Mouse (Mus musculus) midbrain, embryonic 12.5 days (tissue): ENCODE data around the gene Hspb2. TPM values are rescaled to one million over a fixed set of nuclear protein-coding genes. Genes with fewer than 3 reads are reported as not detected.

ENCODE experiments used
- ATAC-seq: fragments of 200-750 bp; cut with Nextera tagmentation; 2 replicates; pipeline ENCODE4 v1.8.0; 2017; ENCODE audit warnings: low read depth, moderate TSS enrichment, moderate library complexity; ENCODE audit not compliant: low FRiP score
- H3K27ac ChIP-seq: fragments of 300-500 bp; sonication (generic); replicated peaks from 2 replicates; pipeline ENCODE4 v1.5.1; 2016; ENCODE audit warnings: mild to moderate bottlenecking
- H3K27me3 ChIP-seq: fragments of 300-500 bp; sonication (generic); 2 replicates; pipeline ENCODE4 v1.6.1; 2016; ENCODE audit warnings: mild to moderate bottlenecking
- H3K36me3 ChIP-seq: fragments of 300-500 bp; sonication (generic); 2 replicates; pipeline ENCODE4 v1.6.1; 2016
- H3K4me1 ChIP-seq: fragments of 300-500 bp; sonication (generic); 2 replicates; pipeline ENCODE4 v1.6.1; 2016
- H3K4me2 ChIP-seq: fragments of 300-500 bp; sonication (generic); replicated peaks from 2 replicates; pipeline ENCODE4 v1.6.1; 2016; ENCODE audit warnings: mild to moderate bottlenecking, moderate library complexity
- H3K4me3 ChIP-seq: fragments of 300-500 bp; sonication (generic); 2 replicates; pipeline ENCODE4 v1.5.1; 2016; ENCODE audit warnings: mild to moderate bottlenecking
- H3K9ac ChIP-seq: fragments of 300-500 bp; sonication (generic); replicated peaks from 2 replicates; pipeline ENCODE4 v1.6.1; 2016; ENCODE audit warnings: mild to moderate bottlenecking, moderate library complexity
- H3K9me3 ChIP-seq: fragments of 300-500 bp; sonication (generic); 2 replicates; pipeline ENCODE4 v1.6.1; 2016; ENCODE audit warnings: mild to moderate bottlenecking
- WGBS: fragments of 180-500 bp; shearing (Covaris S2); methylation state at CpG from one replicate; pipeline ENCODE4 v1.1.7; 2016; 5-methylcytosine and 5-hydroxymethylcytosine counted together
- polyA plus RNA-seq: library from polyadenylated mRNA; unstranded; fragments of >200 nt; fragmentation: Nextera tagmentation; extraction: Ambion mirVana; gene quantifications from 2 replicates; pipeline ENCODE4 v1.2.1, GENCODE M21; 2016

The Hspb2 gene
- 0.48 TPM in 1 of 2 replicates, not detected in the other for polyA plus RNA-seq

GRCm38 (mm10) chr9:50752054-50752602, at the start of gene Hspb2:
Gene Hspb2, minus strand, starts transcription at chr9:50752354.
- peaks cover 4% of the 10 kb centered on the region; the same call in 1 of the 2 replicates for H3K4me1 ChIP-seq
- no peak within 1 kb of the TSS for H3K27ac ChIP-seq
- H3K36me3 ChIP-seq, result no peaks in the 10 kb centered on the region
- WGBS, result 75% methylated on average over 14 of the region's 14 CpGs
- no peak within 1 kb of the TSS for H3K4me3 ChIP-seq
- 0 out of 2 replicates have a peak, but pooled peaks cover 5% of the 10 kb centered on the region for H3K27me3 ChIP-seq
- no peak within 1 kb of the TSS for H3K9ac ChIP-seq
- H3K4me2 ChIP-seq, result no peak within 1 kb of the TSS
- H3K9me3 ChIP-seq, result no peaks in the 10 kb centered on the region
- no peak for ATAC-seq

GRCm38 (mm10) chr9:50800985-50801384, 48.8 kb upstream of the Hspb2 start:
- ATAC-seq, result no peak
- Histone ChIP-seq H3K9ac (no peak overlapping the region), H3K27ac (no peak overlapping the region), H3K4me1 (no peaks in the 10 kb centered on the region), H3K36me3 (peaks cover 48% of the 10 kb centered on the region), H3K4me3 (no peak overlapping the region), H3K9me3 (no peaks in the 10 kb centered on the region), H3K4me2 (no peak overlapping the region), H3K27me3 (no peaks in the 10 kb centered on the region)
- 65% methylated on average over 2 of the region's 2 CpGs for WGBS

GRCm38 (mm10) chr9:50798368-50798767, 46.2 kb upstream of the Hspb2 start:
- no peaks in the 10 kb centered on the region for H3K27me3 ChIP-seq
- no peak for ATAC-seq
- H3K27ac ChIP-seq, result no peak overlapping the region
- no peaks in the 10 kb centered on the region for H3K9me3 ChIP-seq
- H3K9ac ChIP-seq, result no peak overlapping the region
- 89% methylated on average over 5 of the region's 5 CpGs for WGBS
- H3K36me3 ChIP-seq, result peaks cover 41% of the 10 kb centered on the region
- no peaks in the 10 kb centered on the region for H3K4me1 ChIP-seq
- H3K4me3 ChIP-seq, result no peak overlapping the region
- no peak overlapping the region for H3K4me2 ChIP-seq

GRCm38 (mm10) chr9:50797641-50798040, 45.5 kb upstream of the Hspb2 start:
- Histone ChIP-seq H3K4me1 (no peaks in the 10 kb centered on the region), H3K27me3 (no peaks in the 10 kb centered on the region), H3K4me3 (no peak overlapping the region), H3K9me3 (no peaks in the 10 kb centered on the region), H3K4me2 (no peak overlapping the region), H3K9ac (no peak overlapping the region), H3K27ac (no peak overlapping the region), H3K36me3 (peaks cover 36% of the 10 kb centered on the region)
- no peak for ATAC-seq
- WGBS, result 94% methylated on average over 7 of the region's 7 CpGs

- Histone ChIP-seq H3K4me3 (no peak overlapping the region), H3K9me3 (no peaks in the 10 kb centered on the region), H3K4me1 (no peaks in the 10 kb centered on the region), H3K27ac (no peak overlapping the region), H3K4me2 (no peak overlapping the region), H3K36me3 (peaks cover 38% of the 10 kb centered on the region), H3K9ac (no peak overlapping the region), H3K27me3 (no peaks in the 10 kb centered on the region)
- 95% methylated on average over 8 of the region's 8 CpGs for WGBS
- no peak for ATAC-seq
Measured at GRCm38 (mm10) chr9:50796776-50797175, 44.6 kb upstream of the Hspb2 start.

- peaks cover 47% of the 10 kb centered on the region for H3K36me3 ChIP-seq
- H3K27ac ChIP-seq, result no peak overlapping the region
- H3K4me2 ChIP-seq, result no peak overlapping the region
- 95% methylated on average over 3 of the region's 3 CpGs for WGBS
- H3K4me3 ChIP-seq, result no peak overlapping the region
- no peaks in the 10 kb centered on the region for H3K27me3 ChIP-seq
- no peak for ATAC-seq
- no peak overlapping the region for H3K9ac ChIP-seq
- H3K4me1 ChIP-seq, result no peaks in the 10 kb centered on the region
- no peaks in the 10 kb centered on the region for H3K9me3 ChIP-seq
Measured at GRCm38 (mm10) chr9:50795266-50795665, 43.1 kb upstream of the Hspb2 start.

- H3K4me1 ChIP-seq, result no peaks in the 10 kb centered on the region
- no peaks in the 10 kb centered on the region for H3K27me3 ChIP-seq
- no peak for ATAC-seq
- H3K36me3 ChIP-seq, result peaks cover 84% of the 10 kb centered on the region
- no peaks in the 10 kb centered on the region for H3K9me3 ChIP-seq
- H3K4me3 ChIP-seq, result no peak overlapping the region
- H3K4me2 ChIP-seq, result no peak overlapping the region
- 71% methylated on average over 2 of the region's 2 CpGs for WGBS
- H3K9ac ChIP-seq, result no peak overlapping the region
- H3K27ac ChIP-seq, result no peak overlapping the region
Measured at GRCm38 (mm10) chr9:50782155-50782554, 30.0 kb upstream of the Hspb2 start.

GRCm38 (mm10) chr9:50776162-50776760, 24.1 kb upstream of the Hspb2 start:
- H3K9ac ChIP-seq, result peak overlapping the region; percentile 88
- H3K4me2 ChIP-seq, result peak overlapping the region; percentile 84
- H3K27me3 ChIP-seq, result no peaks in the 10 kb centered on the region
- 69% methylated on average over 11 of the region's 11 CpGs for WGBS
- ATAC-seq, result no peak
- peak overlapping the region; percentile 96 for H3K4me3 ChIP-seq
- H3K36me3 ChIP-seq, result peaks cover 39% of the 10 kb centered on the region
- H3K4me1 ChIP-seq, result peaks cover 18% of the 10 kb centered on the region
- no peaks in the 10 kb centered on the region for H3K9me3 ChIP-seq
- no peak overlapping the region; the same call in 1 of the 2 replicates for H3K27ac ChIP-seq

- H3K36me3 ChIP-seq, result peaks cover 33% of the 10 kb centered on the region
- peak overlapping the region; percentile 86 for H3K27ac ChIP-seq
- H3K4me3 ChIP-seq, result peak overlapping the region; percentile 96
- peak overlapping the region; percentile 84 for H3K4me2 ChIP-seq
- H3K27me3 ChIP-seq, result no peaks in the 10 kb centered on the region
- ATAC-seq, result peak; percentile 65
- H3K9ac ChIP-seq, result peak overlapping the region; percentile 88
- peaks cover 18% of the 10 kb centered on the region for H3K4me1 ChIP-seq
- WGBS, result under 1% methylated on average over 30 of the region's 30 CpGs
- H3K9me3 ChIP-seq, result no peaks in the 10 kb centered on the region
Measured at GRCm38 (mm10) chr9:50775662-50776126, 23.5 kb upstream of the Hspb2 start.

GRCm38 (mm10) chr9:50774991-50775612, 22.9 kb upstream of the Hspb2 start, which contains the start of the genes Alg9 and 1110032A03Rik:
Gene Alg9, plus strand, starts transcription at chr9:50775019.
Gene 1110032A03Rik, minus strand, starts transcription at chr9:50775520.
- Histone ChIP-seq H3K9me3 (no peaks in the 10 kb centered on the region), H3K4me1 (peaks cover 18% of the 10 kb centered on the region), H3K27ac (peak within 1 kb of the TSS; percentile 86), H3K4me2 (peak within 1 kb of the TSS; percentile 84), H3K36me3 (peaks cover 27% of the 10 kb centered on the region), H3K27me3 (no peaks in the 10 kb centered on the region), H3K9ac (peak within 1 kb of the TSS; percentile 88), H3K4me3 (peak within 1 kb of the TSS; percentile 96)
- ATAC-seq, result peak; percentile 91
- under 1% methylated on average over 50 of the region's 51 CpGs for WGBS

GRCm38 (mm10) chr9:50774026-50774462, 21.9 kb upstream of the Hspb2 start:
- ATAC-seq, result no peak
- peak overlapping the region; percentile 84 for H3K4me2 ChIP-seq
- H3K27ac ChIP-seq, result no peak overlapping the region

GRCm38 (mm10) chr9:50770011-50770410, 17.9 kb upstream of the Hspb2 start:
- H3K36me3 ChIP-seq, result 0 out of 2 replicates have a peak, but pooled peaks cover 10% of the 10 kb centered on the region
- H3K9ac ChIP-seq, result no peak overlapping the region
- 84% methylated on average over 2 of the region's 2 CpGs for WGBS
- ATAC-seq, result no peak
- peaks cover 24% of the 10 kb centered on the region for H3K4me1 ChIP-seq
- H3K4me2 ChIP-seq, result no peak overlapping the region
- H3K27me3 ChIP-seq, result no peaks in the 10 kb centered on the region
- no peak overlapping the region for H3K4me3 ChIP-seq
- H3K27ac ChIP-seq, result no peak overlapping the region
- H3K9me3 ChIP-seq, result no peaks in the 10 kb centered on the region

More at GRCm38 (mm10) chr9:50774026-50774462, 21.9 kb upstream of the Hspb2 start:
- Histone ChIP-seq H3K9me3 (no peaks in the 10 kb centered on the region), H3K4me1 (peaks cover 24% of the 10 kb centered on the region), H3K36me3 (peaks cover 18% of the 10 kb centered on the region; the same call in 1 of the 2 replicates), H3K9ac (no peak overlapping the region; the same call in 1 of the 2 replicates), H3K4me3 (no peak overlapping the region; the same call in 1 of the 2 replicates), H3K27me3 (no peaks in the 10 kb centered on the region)
- WGBS, result 86% methylated on average over 4 of the region's 4 CpGs
